Mouse (Mus musculus) bone marrow macrophage, adult 2 months (primary cell): ENCODE measurements around the gene Vmn1r4.

ENCODE experiments used
- CTCF ChIP-seq: IDR thresholded peaks from 2 replicates; pipeline ENCODE4 v1.5.1; 2012; ENCODE audit warnings: low read depth, mild to moderate bottlenecking, low read length, moderate library complexity
- POLR2A ChIP-seq: IDR thresholded peaks from 2 replicates; pipeline ENCODE4 v1.6.1; 2012; ENCODE audit warnings: mild to moderate bottlenecking, low read depth, low read length, borderline replicate concordance

GRCm38 (mm10) chr6:56931648-56932415 is 8.0 kb downstream of the Vmn1r4 start:
- no peak for TF ChIP-seq CTCF
- no peak for TF ChIP-seq POLR2A
